In genomic region chr1:54896109-54897085, GRCm38 (mm10) we compare ENCODE assay signal across 8 mouse cellular contexts. TPM values are rescaled to one million over a fixed set of nuclear protein-coding genes. Genes with fewer than 3 reads are reported as not detected.
DNase-seq lines count a peak whose midpoint lies in the region; ATAC-seq and TF ChIP-seq lines count a peak whose summit lies in the region.

No protein-coding gene starts in this region.

- no peak for TF ChIP-seq EP300 in lung, postnatal 0 days (IDR thresholded peaks at IDR 0.05)

- no peak overlapping the region for H3K9ac ChIP-seq in hindbrain, postnatal 0 days (replicated peaks; ENCODE audit: low read length)
- no peak overlapping the region for H3K9ac ChIP-seq in hindbrain, embryonic 12.5 days
- H3K9ac ChIP-seq in lung, postnatal 0 days (replicated peaks; ENCODE audit: low read depth): no peak overlapping the region

- H3K36me3 ChIP-seq in hindbrain, postnatal 0 days (ENCODE audit: insufficient read depth, low read length): no peaks in the 10 kb centered on the region
- no peaks in the 10 kb centered on the region for H3K36me3 ChIP-seq in hindbrain, embryonic 12.5 days
- H3K36me3 ChIP-seq in lung, postnatal 0 days (ENCODE audit: insufficient read depth, low read length): no peaks in the 10 kb centered on the region

- H3K4me2 ChIP-seq in hindbrain, postnatal 0 days (ENCODE audit: low read depth, low read length): no peak overlapping the region
- no peak overlapping the region for H3K4me2 ChIP-seq in hindbrain, embryonic 12.5 days (replicated peaks)
- H3K4me2 ChIP-seq in lung, postnatal 0 days (replicated peaks; ENCODE audit: low read depth, low read length): no peak overlapping the region

- peaks cover 14% of the 10 kb centered on the region for H3K4me1 ChIP-seq in hindbrain, postnatal 0 days (ENCODE audit: insufficient read depth, low read length)
- peaks cover 9% of the 10 kb centered on the region for H3K4me1 ChIP-seq in hindbrain, embryonic 12.5 days
- peaks cover 8% of the 10 kb centered on the region; the same call in 1 of the 2 replicates for H3K4me1 ChIP-seq in lung, postnatal 0 days (ENCODE audit: insufficient read depth, low read depth, low read length)

- 0 out of 2 replicates have a peak, but pooled peaks have one; percentile 12 for ATAC-seq in hindbrain, postnatal 0 days
- ATAC-seq in hindbrain, embryonic 12.5 days (ENCODE audit: low FRiP score): no peak
- peak; percentile 77 for ATAC-seq in lung, postnatal 0 days

- no peak for TF ChIP-seq CTCF in hindbrain, postnatal 0 days (IDR thresholded peaks at IDR 0.05; ENCODE audit: low read depth)
- no peak for TF ChIP-seq CTCF in lung, postnatal 0 days (IDR thresholded peaks at IDR 0.05)

- no peak overlapping the region for H3K4me3 ChIP-seq in hindbrain, postnatal 0 days (ENCODE audit: low read length)
- H3K4me3 ChIP-seq in hindbrain, embryonic 12.5 days: no peak overlapping the region
- H3K4me3 ChIP-seq in lung, postnatal 0 days (ENCODE audit: low read depth, low read length): no peak overlapping the region

- WGBS in hindbrain, postnatal 0 days: 52% methylated on average over 11 of the region's 12 CpGs
- WGBS in hindbrain, embryonic 12.5 days: 74% methylated on average over 12 of the region's 12 CpGs
- WGBS in lung, postnatal 0 days: 28% methylated on average over 11 of the region's 12 CpGs

- H3K27me3 ChIP-seq in hindbrain, postnatal 0 days (ENCODE audit: insufficient read depth, low read length): no peaks in the 10 kb centered on the region
- no peaks in the 10 kb centered on the region for H3K27me3 ChIP-seq in hindbrain, embryonic 12.5 days
- H3K27me3 ChIP-seq in lung, postnatal 0 days (replicated peaks; ENCODE audit: insufficient read depth, low read length): no peaks in the 10 kb centered on the region

- no peaks in the 10 kb centered on the region for H3K9me3 ChIP-seq in hindbrain, postnatal 0 days (ENCODE audit: low read length)
- no peaks in the 10 kb centered on the region for H3K9me3 ChIP-seq in hindbrain, embryonic 12.5 days (replicated peaks)
- H3K9me3 ChIP-seq in lung, postnatal 0 days (ENCODE audit: low read length): no peaks in the 10 kb centered on the region

- peak; percentile 32 for DNase-seq in hindbrain, postnatal 0 days (ENCODE audit: low spot score)
- DNase-seq in T-cell, adult 2 months (ENCODE audit: low spot score): peak; percentile 84
- DNase-seq in frontal cortex, postnatal 14 days (ENCODE audit: low spot score in 2 of 2): peak; percentile 39 to 41
- peak; percentile 57 for DNase-seq in lung, postnatal 0 days (ENCODE audit: low spot score)
- peak; percentile 28 for DNase-seq in thymus, postnatal 0 days (ENCODE audit: low spot score)
- no peak for DNase-seq in ovary, postnatal 10 days (ENCODE audit: low spot score)
- DNase-seq in spleen, adult 12 weeks (ENCODE audit: low spot score): no peak

- no peak overlapping the region for H3K27ac ChIP-seq in hindbrain, postnatal 0 days
- no peak overlapping the region for H3K27ac ChIP-seq in hindbrain, embryonic 12.5 days
- H3K27ac ChIP-seq in lung, postnatal 0 days (ENCODE audit: low read length): no peak overlapping the region

RNA-seq across cellular contexts. Expression of gene Ankrd44, which starts 29.8 kb away (rescaled TPM):
- total RNA-seq in hindbrain, postnatal 0 days (2014; rRNA removed): 41.9 and 82.9 TPM in 2 replicates
- polyA plus RNA-seq in hindbrain, postnatal 0 days (2015; fragmentation: Nextera tagmentation; extraction: Ambion mirVana): 13.7 and 13.8 TPM in 2 replicates
- 20.9 and 23.4 TPM in 2 replicates for polyA plus RNA-seq in hindbrain, embryonic 12.5 days (2016; fragmentation: Nextera tagmentation; extraction: Ambion mirVana)
- polyA plus RNA-seq in lung, postnatal 0 days (2015; fragmentation: Nextera tagmentation; extraction: Ambion mirVana): 16.5 and 17.8 TPM in 2 replicates
- 34.3 and 42.6 TPM in 2 replicates for polyA plus RNA-seq in thymus, postnatal 0 days (2015; fragmentation: Nextera tagmentation; extraction: Ambion mirVana)

Comparison
In these comparisons a context has a peak if more than half of its experiments do, and no peak if none do; other contexts are left out.
1. DNase-seq: peak in hindbrain, postnatal 0 days (single experiment), T-cell, adult 2 months (single experiment), frontal cortex, postnatal 14 days (2 of 2), lung, postnatal 0 days (single experiment) and thymus, postnatal 0 days (single experiment); none in ovary, postnatal 10 days (single experiment) and spleen, adult 12 weeks (single experiment).